Mouse (Mus musculus) hematopoietic multipotent progenitor cell, adult 10-12 weeks (in vitro differentiated cells): ENCODE measurements around the gene Tifab. TPM values are rescaled to one million over a fixed set of nuclear protein-coding genes. Genes with fewer than 3 reads are reported as not detected.

Source experiments
- polyA plus RNA-seq: library from polyadenylated mRNA; stranded (reverse); fragments of >175 nt; gene quantifications from 2 replicates; pipeline ENCODE4 v1.2.3, GENCODE M21; 2012; ENCODE audit warnings: low replicate concordance

Tifab gene
- 24.5 and 31.9 TPM in 2 replicates for polyA plus RNA-seq

GRCm38 (mm10) chr13:56178416-56179035, at the start of gene Tifab:
Tifab (minus strand) TSS chr13:56178885.

GRCm38 (mm10) chr13:56136200-56136599, 42.5 kb downstream of the Tifab start, which contains the start of gene H2afy:
H2afy (minus strand) TSS chr13:56136361.

Other genes starting within 250 kb of the Tifab start
- gene H2afy, start 42.5 kb downstream of the Tifab start, polyA plus RNA-seq = 405 and 821 TPM in 2 replicates
- gene Neurog1, start 73.3 kb upstream of the Tifab start, polyA plus RNA-seq = not detected in 2 replicates
- not detected in 2 replicates for gene Cxcl14, start 117.7 kb upstream of the Tifab start, polyA plus RNA-seq
- gene Gm3045, start 247.7 kb upstream of the Tifab start, polyA plus RNA-seq = not detected in 2 replicates